ENCODE assay signal across 8 mouse cellular contexts in the genomic region with DNA sequence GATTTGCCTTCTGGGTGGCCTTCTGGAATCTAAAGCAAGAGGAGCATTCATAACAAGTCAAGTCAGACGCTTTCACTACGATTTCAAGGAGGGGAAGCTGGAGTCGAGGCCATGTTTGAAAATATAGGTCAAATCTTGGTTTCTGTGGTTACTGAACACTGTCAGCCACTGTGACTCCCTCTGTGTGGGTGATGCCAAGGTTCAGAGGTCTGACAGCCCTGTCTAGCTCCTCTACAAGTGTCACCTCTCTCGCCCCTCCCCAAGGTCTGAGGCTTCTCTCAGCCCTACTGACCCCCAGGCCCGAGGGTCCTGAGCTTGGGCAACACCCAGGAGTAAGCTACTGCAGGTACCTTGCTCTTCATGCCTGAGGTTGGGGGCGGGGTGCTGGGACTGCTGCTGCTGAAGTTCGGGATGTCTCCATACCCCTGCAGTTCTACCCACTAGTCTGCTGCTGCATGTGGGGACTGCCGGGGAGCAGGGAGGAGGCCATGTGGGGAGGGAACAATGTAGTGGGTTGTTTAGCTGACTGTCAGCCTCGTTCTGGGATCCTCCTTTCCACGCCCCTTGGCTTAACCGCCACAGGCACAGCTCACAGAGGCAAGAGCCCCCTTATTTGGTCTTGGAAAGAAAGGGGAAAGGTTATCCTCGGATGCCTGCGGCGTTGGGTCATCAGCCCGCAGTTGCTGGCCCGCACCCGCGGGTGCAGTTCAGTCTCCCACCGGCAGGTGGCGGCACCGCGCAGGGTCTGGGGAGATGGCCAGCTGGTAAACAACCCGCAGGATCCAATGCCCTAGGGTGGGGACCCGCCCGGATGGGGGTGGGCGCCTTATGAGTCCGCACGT. TPM values are rescaled to one million over a fixed set of nuclear protein-coding genes. Genes with fewer than 3 reads are reported as not detected.
DNase-seq lines count a peak whose midpoint lies in the region; ATAC-seq lines count a peak whose summit lies in the region.

No protein-coding gene starts in this region.

- WGBS in intestine, embryonic 14.5 days, result 11% methylated on average over 27 of the region's 28 CpGs

- H3K27ac ChIP-seq in intestine, embryonic 14.5 days (ENCODE audit: low read depth), result no peak overlapping the region

- ATAC-seq in intestine, embryonic 14.5 days (replicated peaks; ENCODE audit: low FRiP score, low TSS enrichment, low read depth), result peak; percentile 85
- ATAC-seq in megakaryocyte-erythroid progenitor cell, adult 5-6 weeks (replicated peaks; ENCODE audit: low FRiP score, low TSS enrichment, poor library complexity, severe bottlenecking), result peak; percentile 90

- H3K27me3 ChIP-seq in intestine, embryonic 14.5 days (replicated peaks; ENCODE audit: control insufficient read depth, insufficient read depth, low read length), result no peaks in the 10 kb centered on the region

- H3K4me3 ChIP-seq in intestine, embryonic 14.5 days (ENCODE audit: low read depth, low read length), result peak overlapping the region; percentile 25

- H3K36me3 ChIP-seq in intestine, embryonic 14.5 days (ENCODE audit: control insufficient read depth, insufficient read depth, low read length), result no peaks in the 10 kb centered on the region

- peak; percentile 48 for DNase-seq in adrenal gland, adult 8-10 months
- peak; percentile 83 for DNase-seq in embryo, embryonic 11 days
- DNase-seq in gastrocnemius, postnatal 36 days, result peak; percentile 86 to 88
- DNase-seq in intestine, embryonic 14.5 days (ENCODE audit: low spot score), result peak; percentile 99
- DNase-seq in left cerebral cortex, postnatal 14 days (ENCODE audit: low spot score in 2 of 2), result peak; percentile 63 to 72
- DNase-seq in right cerebral cortex, postnatal 14 days, result peak; percentile 78
- peak; percentile 84 to 89 for DNase-seq in urinary bladder, postnatal 36 days (ENCODE audit: low spot score in 2 of 2)

- intact Hi-C loops in gastrocnemius, postnatal 36 days (cut with DNase I), result loop anchor here (1.0 to 5.0 kb wide), 3 partner anchors 148 to 554 kb away; no protein-coding TSS in a partner anchor
- intact Hi-C loops in left cerebral cortex, postnatal 14 days (cut with DNase I), result loop anchor here (2.0 to 5.0 kb wide), 2 partner anchors 148 to 324 kb away; no protein-coding TSS in a partner anchor

- peak overlapping the region; percentile 61 for H3K4me2 ChIP-seq in intestine, embryonic 14.5 days (ENCODE audit: low read length)

- no peaks in the 10 kb centered on the region; the same call in 1 of the 2 replicates for H3K4me1 ChIP-seq in intestine, embryonic 14.5 days (replicated peaks; ENCODE audit: control insufficient read depth, insufficient read depth, low read length)

- no peaks in the 10 kb centered on the region for H3K9me3 ChIP-seq in intestine, embryonic 14.5 days (ENCODE audit: control insufficient read depth, low read length)

- peak overlapping the region; percentile 38 for H3K9ac ChIP-seq in intestine, embryonic 14.5 days (ENCODE audit: low read length)

RNA-seq across cellular contexts. Expression of gene Synm, which starts 43.7 kb away (rescaled TPM):
- 10 to 100 TPM; 10.1 to 18.0 (median 12.0) TPM for total RNA-seq in adrenal gland, adult 8-10 months (2022)
- 100 to 1,000 TPM; 254 to 276 TPM for total RNA-seq in gastrocnemius, postnatal 36 days (2021)
- 2.3 and 2.4 TPM in 2 replicates for polyA plus RNA-seq in intestine, embryonic 14.5 days (2014; fragmentation: Nextera tagmentation; extraction: Ambion mirVana)
- total RNA-seq in left cerebral cortex, postnatal 14 days (2021), result 10 to 100 TPM; 20.9 to 23.0 TPM
- not detected in 2 replicates for total RNA-seq in megakaryocyte-erythroid progenitor cell, adult 5-6 weeks (2014; fragmentation: Nextera tagmentation)
- total RNA-seq in megakaryocyte-erythroid progenitor cell, adult 5-6 weeks (2017), result 0.52 TPM in 1 of 2 replicates, not detected in the other

Comparison
In these comparisons a context has a peak if more than half of its experiments do, and no peak if none do; other contexts are left out.
1. DNase-seq: peak in every context shown above with its lines; median percentile 99 in intestine, embryonic 14.5 days; 87 in gastrocnemius, postnatal 36 days; 86 in urinary bladder, postnatal 36 days; 83 in embryo, embryonic 11 days; 78 in right cerebral cortex, postnatal 14 days; 68 in left cerebral cortex, postnatal 14 days; 48 in adrenal gland, adult 8-10 months.
2. RNA of gene Synm, which starts 43.7 kb away (total RNA-seq): 254 to 276 TPM in gastrocnemius, postnatal 36 days; 20.9 to 23.0 TPM in left cerebral cortex, postnatal 14 days, 10.1 to 18.0 TPM in adrenal gland, adult 8-10 months and 0.52 TPM in megakaryocyte-erythroid progenitor cell, adult 5-6 weeks; every median in the first group is over 10 times any median in the second.